1 mouse cellular context compared by ENCODE assay signal in genomic region chr14:79522387-79522786, GRCm38 (mm10).
TF ChIP-seq lines count a peak whose summit lies in the region.

No protein-coding gene starts in this region.

TF ChIP-seq in MEL, 35 proteins besides CTCF, POLR2A, EP300 and RAD21 (continued from another document):
- no peak for TF ChIP-seq USF2 (IDR thresholded peaks at IDR 0.05; ENCODE audit: borderline replicate concordance in 1 of 2, insufficient read depth in 1 of 2, low read depth in 1 of 2, low read length in 2 of 2)
- TF ChIP-seq HCFC1 (IDR thresholded peaks at IDR 0.05; ENCODE audit: low read depth, low read length): no peak
- TF ChIP-seq TCF12 (IDR thresholded peaks at IDR 0.05; ENCODE audit: low read depth, low read length): no peak
- peak; percentile 59; the same call in 1 of the 2 replicates for TF ChIP-seq MAX (IDR thresholded peaks at IDR 0.05; ENCODE audit: low read length)
- peak; percentile 51; the same call in 1 of the 2 replicates for TF ChIP-seq BHLHE40 (IDR thresholded peaks at IDR 0.05; ENCODE audit: borderline replicate concordance, low read depth, low read length)
TF ChIP-seq in MEL: peak in this region for 6.
